Mouse (Mus musculus) liver, embryonic 15.5 days (tissue): Measurements from ENCODE around the gene Hoxd4. TPM values are rescaled to one million over a fixed set of nuclear protein-coding genes. Genes with fewer than 3 reads are reported as not detected.
A peak's percentile ranks its signal among the peaks of the same experiment; 100 is the strongest.

ENCODE experiments used
- ATAC-seq: fragments of 200-750 bp; cut with Nextera tagmentation; 2 replicates; pipeline ENCODE4 v1.8.0; 2017; ENCODE audit warnings: moderate number of reproducible peaks, mild to moderate bottlenecking, moderate library complexity; ENCODE audit not compliant: insufficient read depth
- H3K27ac ChIP-seq: fragments of 300-500 bp; sonication (generic); replicated peaks from 2 replicates; pipeline ENCODE4 v1.5.1; 2015; ENCODE audit warnings: mild to moderate bottlenecking, inconsistent platforms
- H3K27me3 ChIP-seq: fragments of 300-500 bp; sonication (generic); 2 replicates; pipeline ENCODE4 v1.6.1; 2015; ENCODE audit warnings: mild to moderate bottlenecking, inconsistent platforms
- H3K36me3 ChIP-seq: fragments of 300-500 bp; sonication (generic); replicated peaks from 2 replicates; pipeline ENCODE4 v1.6.1; 2015; ENCODE audit warnings: moderate library complexity, mild to moderate bottlenecking, inconsistent platforms
- H3K4me1 ChIP-seq: fragments of 300-500 bp; sonication (generic); replicated peaks from 2 replicates; pipeline ENCODE4 v1.6.1; 2015; ENCODE audit warnings: inconsistent platforms
- H3K4me2 ChIP-seq: fragments of 300-500 bp; sonication (generic); 2 replicates; pipeline ENCODE4 v1.6.1; 2015; ENCODE audit warnings: moderate library complexity, mild to moderate bottlenecking, inconsistent platforms
- H3K4me3 ChIP-seq: fragments of 300-500 bp; sonication (generic); replicated peaks from 2 replicates; pipeline ENCODE4 v1.5.1; 2015; ENCODE audit warnings: mild to moderate bottlenecking, inconsistent platforms
- H3K9ac ChIP-seq: fragments of 300-500 bp; sonication (generic); 2 replicates; pipeline ENCODE4 v1.6.1; 2015; ENCODE audit warnings: moderate library complexity, mild to moderate bottlenecking, inconsistent platforms
- H3K9me3 ChIP-seq: fragments of 300-500 bp; sonication (generic); replicated peaks from 2 replicates; pipeline ENCODE4 v1.6.1; 2016; ENCODE audit warnings: inconsistent platforms
- WGBS: fragments of 180-500 bp; shearing (Covaris S2); methylation state at CpG from one replicate; pipeline ENCODE4 v1.1.7; 2015; ENCODE audit warnings: mixed read lengths; ENCODE audit not compliant: insufficient replicate concordance; 5-methylcytosine and 5-hydroxymethylcytosine counted together
- polyA plus RNA-seq: library from polyadenylated mRNA; unstranded; fragments of >200 nt; fragmentation: Nextera tagmentation; extraction: Ambion mirVana; gene quantifications from 2 replicates; pipeline ENCODE4 v1.2.1, GENCODE M21; 2015

Gene Hoxd4
- polyA plus RNA-seq, 1 experiment from 2014 or later, result not detected

DNA sequence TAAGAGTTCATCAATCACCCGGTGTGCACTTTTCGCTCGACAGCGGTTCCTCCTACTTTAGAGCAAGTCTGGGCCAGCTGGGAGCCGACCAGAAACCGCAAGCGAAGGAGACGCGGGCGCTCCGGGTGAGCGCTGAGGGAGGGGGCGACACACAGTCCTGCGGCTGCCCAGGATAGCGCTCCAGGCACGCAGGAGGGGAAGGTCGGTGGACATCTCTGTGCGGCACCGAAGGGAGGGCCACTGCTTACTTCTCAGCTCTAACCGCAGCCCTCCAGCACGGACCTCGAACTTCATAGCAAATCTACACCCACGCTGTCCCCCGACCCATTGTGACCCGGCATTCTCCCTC is 41.4 kb downstream of the Hoxd4 start:
- 0% methylated on average over 25 of the region's 25 CpGs for WGBS
- Histone ChIP-seq H3K9me3 (no peaks in the 10 kb centered on the region), H3K27ac (no peak overlapping the region), H3K4me3 (no peak overlapping the region), H3K36me3 (no peaks in the 10 kb centered on the region), H3K9ac (no peak overlapping the region), H3K4me2 (no peak overlapping the region), H3K4me1 (no peaks in the 10 kb centered on the region), H3K27me3 (peaks cover 97% of the 10 kb centered on the region)
- ATAC-seq, result no peak

DNA sequence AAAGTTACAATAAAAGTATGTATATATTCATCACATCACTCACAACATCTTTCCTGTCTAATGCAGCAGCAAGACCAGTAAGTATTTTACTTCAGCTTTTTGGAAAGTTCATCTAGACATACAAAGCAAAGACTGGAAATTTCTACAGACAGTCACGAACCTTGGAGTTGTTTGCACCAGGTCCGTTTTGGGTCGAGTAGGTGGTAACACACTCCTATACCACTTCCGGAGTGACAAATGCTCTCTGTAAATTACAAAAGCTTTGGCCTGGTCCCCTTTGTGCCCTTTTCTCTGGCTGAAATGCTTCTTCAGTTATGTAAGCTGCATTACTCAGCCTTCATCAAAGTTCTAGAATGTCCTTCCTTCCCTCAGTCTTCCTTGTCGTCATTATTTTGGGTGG is 42.0 kb downstream of the Hoxd4 start:
- no peaks in the 10 kb centered on the region for H3K4me1 ChIP-seq
- no peaks in the 10 kb centered on the region for H3K9me3 ChIP-seq
- no peak for ATAC-seq
- WGBS, result 13% methylated on average over 5 of the region's 5 CpGs
- H3K9ac ChIP-seq, result no peak overlapping the region
- H3K27ac ChIP-seq, result no peak overlapping the region
- H3K36me3 ChIP-seq, result no peaks in the 10 kb centered on the region
- H3K4me3 ChIP-seq, result no peak overlapping the region
- H3K27me3 ChIP-seq, result peaks cover 97% of the 10 kb centered on the region
- no peak overlapping the region for H3K4me2 ChIP-seq

GRCm38 (mm10) chr2:74760146-74760545 is 48.4 kb downstream of the Hoxd4 start:
- peaks cover 90% of the 10 kb centered on the region for H3K27me3 ChIP-seq
- 3% methylated on average over 1 of the region's 1 CpGs for WGBS
- no peak for ATAC-seq
- no peak overlapping the region for H3K9ac ChIP-seq
- peaks cover 4% of the 10 kb centered on the region; the same call in 1 of the 2 replicates for H3K4me1 ChIP-seq
- H3K4me3 ChIP-seq, result no peak overlapping the region
- H3K36me3 ChIP-seq, result no peaks in the 10 kb centered on the region
- H3K4me2 ChIP-seq, result no peak overlapping the region
- no peak overlapping the region for H3K27ac ChIP-seq
- no peaks in the 10 kb centered on the region for H3K9me3 ChIP-seq

- no peak for ATAC-seq
- no peak overlapping the region for H3K27ac ChIP-seq
- no peak overlapping the region for H3K4me2 ChIP-seq
- H3K4me3 ChIP-seq, result no peak overlapping the region
- H3K27me3 ChIP-seq, result peaks cover 92% of the 10 kb centered on the region
- no peaks in the 10 kb centered on the region for H3K9me3 ChIP-seq
- no peak overlapping the region for H3K9ac ChIP-seq
- peaks cover 4% of the 10 kb centered on the region; the same call in 1 of the 2 replicates for H3K4me1 ChIP-seq
- WGBS, result 3% methylated on average over 13 of the region's 13 CpGs
- no peaks in the 10 kb centered on the region for H3K36me3 ChIP-seq
Measured at GRCm38 (mm10) chr2:74761941-74762340, 50.2 kb downstream of the Hoxd4 start.

DNA sequence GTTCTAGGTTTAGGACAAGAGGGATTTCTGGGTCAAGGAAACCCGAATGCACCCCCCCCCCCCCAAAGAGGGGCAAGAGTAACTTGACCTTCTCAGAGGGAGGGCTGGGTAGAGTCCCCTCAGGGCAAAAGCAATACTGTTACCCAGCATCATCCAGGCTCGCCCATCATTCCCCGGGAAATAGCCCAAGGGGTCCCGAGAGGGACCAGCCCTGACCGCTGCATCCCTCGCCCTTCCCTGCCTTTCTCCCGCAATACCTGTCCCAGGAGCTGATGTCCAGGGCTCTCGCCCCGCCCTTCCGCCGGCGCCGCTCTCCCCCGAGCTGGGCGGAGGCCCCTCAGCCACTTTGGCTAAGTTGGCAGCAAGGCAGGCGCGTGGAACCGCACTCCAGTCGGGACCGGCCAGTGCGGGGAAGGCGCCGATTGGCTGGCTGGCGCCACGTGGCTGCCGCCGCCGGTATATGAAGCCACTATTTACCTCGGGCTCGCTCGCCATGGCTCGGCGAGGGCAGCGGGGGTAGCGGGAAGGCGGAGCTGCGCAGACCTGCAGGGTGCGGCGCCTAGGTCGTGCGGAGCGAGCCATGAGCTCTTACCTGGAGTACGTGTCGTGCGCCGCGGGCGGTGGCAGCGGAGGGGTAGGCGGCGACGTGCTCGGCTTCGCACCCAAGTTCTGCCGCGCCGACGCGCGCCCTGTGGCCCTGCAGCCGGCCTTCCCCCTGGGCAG is 51.0 kb downstream of the Hoxd4 start, which contains the start of gene Hoxd1:
Hoxd1 (plus strand) TSS at position 459 of the 723 bp plus-strand sequence.
- peak within 1 kb of the TSS; percentile 33 for H3K4me3 ChIP-seq
- under 1% methylated on average over 60 of the region's 61 CpGs for WGBS
- peak within 1 kb of the TSS; percentile 55 for H3K4me2 ChIP-seq
- H3K9me3 ChIP-seq, result no peaks in the 10 kb centered on the region
- no peak within 1 kb of the TSS for H3K9ac ChIP-seq
- no peak for ATAC-seq
- H3K36me3 ChIP-seq, result no peaks in the 10 kb centered on the region
- H3K4me1 ChIP-seq, result peaks cover 4% of the 10 kb centered on the region; the same call in 1 of the 2 replicates
- peaks cover 90% of the 10 kb centered on the region for H3K27me3 ChIP-seq
- H3K27ac ChIP-seq, result no peak within 1 kb of the TSS

- peak overlapping the region; percentile 55 for H3K4me2 ChIP-seq
- no peak overlapping the region for H3K27ac ChIP-seq
- WGBS, result 2% methylated on average over 53 of the region's 53 CpGs
- no peaks in the 10 kb centered on the region for H3K9me3 ChIP-seq
- H3K36me3 ChIP-seq, result no peaks in the 10 kb centered on the region
- H3K4me1 ChIP-seq, result peaks cover 4% of the 10 kb centered on the region; the same call in 1 of the 2 replicates
- no peak overlapping the region for H3K9ac ChIP-seq
- peak overlapping the region; percentile 33; the same call in 1 of the 2 replicates for H3K4me3 ChIP-seq
- H3K27me3 ChIP-seq, result peaks cover 85% of the 10 kb centered on the region
- no peak for ATAC-seq
Measured at GRCm38 (mm10) chr2:74763245-74763735, 51.6 kb downstream of the Hoxd4 start.

- no peak for ATAC-seq
- no peaks in the 10 kb centered on the region for H3K36me3 ChIP-seq
- peaks cover 4% of the 10 kb centered on the region; the same call in 1 of the 2 replicates for H3K4me1 ChIP-seq
- H3K27ac ChIP-seq, result no peak overlapping the region
- no peak overlapping the region for H3K4me3 ChIP-seq
- no peaks in the 10 kb centered on the region for H3K9me3 ChIP-seq
- H3K9ac ChIP-seq, result no peak overlapping the region
- no peak overlapping the region for H3K4me2 ChIP-seq
- 40% methylated on average over 10 of the region's 10 CpGs for WGBS
- H3K27me3 ChIP-seq, result peaks cover 88% of the 10 kb centered on the region
Measured at GRCm38 (mm10) chr2:74763976-74764375, 52.2 kb downstream of the Hoxd4 start.

GRCm38 (mm10) chr2:74774359-74774758 is 62.6 kb downstream of the Hoxd4 start:
- Histone ChIP-seq H3K4me1 (no peaks in the 10 kb centered on the region), H3K27me3 (peaks cover 3% of the 10 kb centered on the region; the same call in 1 of the 2 replicates), H3K9me3 (no peaks in the 10 kb centered on the region), H3K9ac (no peak overlapping the region), H3K4me2 (no peak overlapping the region), H3K4me3 (no peak overlapping the region), H3K36me3 (no peaks in the 10 kb centered on the region), H3K27ac (no peak overlapping the region)
- ATAC-seq, result no peak
- 71% methylated on average over 2 of the region's 2 CpGs for WGBS

GRCm38 (mm10) chr2:74777536-74778275 is 66.0 kb downstream of the Hoxd4 start:
- Histone ChIP-seq H3K36me3 (no peaks in the 10 kb centered on the region), H3K4me1 (no peaks in the 10 kb centered on the region), H3K9ac (no peak overlapping the region), H3K27me3 (no peaks in the 10 kb centered on the region), H3K4me3 (no peak overlapping the region), H3K4me2 (no peak overlapping the region), H3K9me3 (no peaks in the 10 kb centered on the region), H3K27ac (no peak overlapping the region)
- no peak for ATAC-seq
- WGBS, result 57% methylated on average over 13 of the region's 13 CpGs
